10 mouse cellular contexts compared by ENCODE assay signal in the genomic region with DNA sequence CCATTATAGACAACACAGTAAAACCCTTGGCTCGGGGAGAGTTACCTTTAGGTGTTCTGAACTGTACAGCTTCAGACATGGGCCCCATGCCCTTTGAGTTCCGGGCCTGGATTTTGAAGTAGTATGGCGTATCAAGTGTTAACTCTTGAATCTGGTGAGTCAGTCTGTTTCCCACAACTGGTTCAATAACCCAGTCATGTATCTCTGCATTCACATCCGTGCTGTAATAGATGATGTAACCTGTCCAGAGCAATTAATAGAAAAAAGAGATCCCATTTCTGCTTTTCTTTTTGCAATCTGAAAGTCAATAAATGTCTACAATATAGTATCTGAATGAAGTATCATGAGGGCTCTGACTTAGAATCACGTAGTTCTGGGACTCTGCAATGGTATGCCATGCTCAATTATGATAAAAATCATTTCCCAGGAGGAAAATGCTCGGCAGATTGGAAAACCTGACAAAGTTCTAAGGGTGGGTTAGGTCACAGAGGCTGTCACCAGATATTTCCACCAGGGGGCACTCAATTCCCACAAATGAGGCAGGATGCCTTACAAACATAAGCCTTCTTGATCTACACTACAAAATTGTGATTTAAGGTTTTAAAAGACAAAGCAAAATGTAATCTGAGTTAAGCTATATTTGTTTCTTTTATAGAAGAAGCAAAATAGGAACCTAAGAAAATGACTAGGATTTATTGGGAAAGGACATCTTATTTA.
DNase-seq lines count a peak whose midpoint lies in the region; ATAC-seq and TF ChIP-seq lines count a peak whose summit lies in the region.
"Had no signal": no experiment of that assay in that cellular context is flagged by ENCODE, and none has a peak within 500 bp of the region (broad histone marks: within the 10 kb centered on the region; RNA-seq: fewer than 3 reads in every experiment).

No protein-coding gene starts in this region.

- no peak overlapping the region for H3K27ac ChIP-seq in hindbrain, embryonic 10.5 days
- no peak overlapping the region for H3K27ac ChIP-seq in hindbrain, embryonic 12.5 days
- H3K27ac ChIP-seq in embryonic facial prominence, embryonic 11.5 days (replicated peaks; ENCODE audit: low read depth, low read length): no peak overlapping the region
- no peak overlapping the region for H3K27ac ChIP-seq in lung, embryonic 14.5 days (ENCODE audit: low read depth)
- H3K27ac ChIP-seq: embryonic facial prominence, embryonic 12.5 days; liver, embryonic 15.5 days had no signal

- TF ChIP-seq CTCF in lung, embryonic 14.5 days (IDR thresholded peaks at IDR 0.05; ENCODE audit: low read depth): peak; percentile 74

- no peaks in the 10 kb centered on the region for H3K4me1 ChIP-seq in hindbrain, embryonic 10.5 days (replicated peaks)
- no peaks in the 10 kb centered on the region for H3K4me1 ChIP-seq in hindbrain, embryonic 12.5 days
- H3K4me1 ChIP-seq in embryonic facial prominence, embryonic 11.5 days (ENCODE audit: control insufficient read depth, insufficient read depth, low read length): no peaks in the 10 kb centered on the region
- H3K4me1 ChIP-seq in lung, embryonic 14.5 days (ENCODE audit: insufficient read depth): no peaks in the 10 kb centered on the region
- H3K4me1 ChIP-seq: embryonic facial prominence, embryonic 12.5 days; liver, embryonic 15.5 days had no signal

- H3K9ac ChIP-seq in hindbrain, embryonic 12.5 days: no peak overlapping the region
- H3K9ac ChIP-seq in embryonic facial prominence, embryonic 11.5 days (replicated peaks; ENCODE audit: low read length): no peak overlapping the region
- H3K9ac ChIP-seq in lung, embryonic 14.5 days: no peak overlapping the region
- H3K9ac ChIP-seq: embryonic facial prominence, embryonic 12.5 days; liver, embryonic 15.5 days had no signal

- H3K27me3 ChIP-seq in hindbrain, embryonic 10.5 days (ENCODE audit: insufficient read depth, poor library complexity, severe bottlenecking): no peaks in the 10 kb centered on the region
- no peaks in the 10 kb centered on the region for H3K27me3 ChIP-seq in hindbrain, embryonic 12.5 days
- H3K27me3 ChIP-seq in embryonic facial prominence, embryonic 11.5 days (ENCODE audit: control insufficient read depth, insufficient read depth, low read length): no peaks in the 10 kb centered on the region
- H3K27me3 ChIP-seq in lung, embryonic 14.5 days (ENCODE audit: insufficient read depth, low read length): no peaks in the 10 kb centered on the region
- H3K27me3 ChIP-seq: embryonic facial prominence, embryonic 12.5 days; liver, embryonic 15.5 days had no signal

- H3K4me2 ChIP-seq in hindbrain, embryonic 12.5 days (replicated peaks): no peak overlapping the region
- H3K4me2 ChIP-seq in embryonic facial prominence, embryonic 11.5 days (ENCODE audit: low read depth, low read length): no peak overlapping the region
- no peak overlapping the region for H3K4me2 ChIP-seq in lung, embryonic 14.5 days
- H3K4me2 ChIP-seq: embryonic facial prominence, embryonic 12.5 days; liver, embryonic 15.5 days had no signal

- no peak for ATAC-seq in hindbrain, embryonic 12.5 days (ENCODE audit: low FRiP score)
- no peak for ATAC-seq in embryonic facial prominence, embryonic 11.5 days (replicated peaks; ENCODE audit: insufficient number of reproducible peaks, low FRiP score, low TSS enrichment, low read depth)
- no peak for ATAC-seq in lung, embryonic 14.5 days (ENCODE audit: insufficient read depth)

- DNase-seq in hindbrain, embryonic 10.5 days (ENCODE audit: low spot score): peak; percentile 45
- DNase-seq in CD4-positive helper T cell, adult 2 months (ENCODE audit: low read depth, low spot score): peak; percentile 29
- DNase-seq in adrenal gland, postnatal 36 days: peak; percentile 37 to 41
- peak; percentile 77 for DNase-seq in embryonic facial prominence, embryonic 11.5 days (ENCODE audit: low spot score)
- DNase-seq in kidney, postnatal 10 days: peak; percentile 71
- DNase-seq in lung, embryonic 14.5 days: peak; percentile 84
- peak; percentile 41 for DNase-seq in thymus, postnatal 0 days (ENCODE audit: low spot score)

- no peak overlapping the region for H3K4me3 ChIP-seq in hindbrain, embryonic 10.5 days
- H3K4me3 ChIP-seq in hindbrain, embryonic 12.5 days: no peak overlapping the region
- no peak overlapping the region for H3K4me3 ChIP-seq in embryonic facial prominence, embryonic 11.5 days (ENCODE audit: low read depth, low read length)
- H3K4me3 ChIP-seq in lung, embryonic 14.5 days (ENCODE audit: low read depth, low read length): no peak overlapping the region
- H3K4me3 ChIP-seq: embryonic facial prominence, embryonic 12.5 days; liver, embryonic 15.5 days had no signal

- H3K36me3 ChIP-seq in hindbrain, embryonic 10.5 days: peaks cover 66% of the 10 kb centered on the region
- peaks cover 42% of the 10 kb centered on the region for H3K36me3 ChIP-seq in hindbrain, embryonic 12.5 days
- H3K36me3 ChIP-seq in embryonic facial prominence, embryonic 11.5 days (replicated peaks; ENCODE audit: control insufficient read depth, insufficient read depth, low read depth, low read length): no peaks in the 10 kb centered on the region
- H3K36me3 ChIP-seq in lung, embryonic 14.5 days (ENCODE audit: insufficient read depth): peaks cover 52% of the 10 kb centered on the region
- H3K36me3 ChIP-seq: liver, embryonic 15.5 days had no signal

- H3K9me3 ChIP-seq in hindbrain, embryonic 10.5 days: no peaks in the 10 kb centered on the region
- H3K9me3 ChIP-seq in hindbrain, embryonic 12.5 days (replicated peaks): no peaks in the 10 kb centered on the region
- H3K9me3 ChIP-seq in embryonic facial prominence, embryonic 11.5 days (replicated peaks; ENCODE audit: control insufficient read depth, low read length): no peaks in the 10 kb centered on the region
- H3K9me3 ChIP-seq in lung, embryonic 14.5 days (ENCODE audit: low read depth, low read length): no peaks in the 10 kb centered on the region
- H3K9me3 ChIP-seq: embryonic facial prominence, embryonic 12.5 days; liver, embryonic 15.5 days had no signal

- WGBS in hindbrain, embryonic 10.5 days: 71% methylated on average over 6 of the region's 6 CpGs
- WGBS in hindbrain, embryonic 12.5 days: 70% methylated on average over 6 of the region's 6 CpGs
- WGBS in embryonic facial prominence, embryonic 11.5 days: 68% methylated on average over 6 of the region's 6 CpGs
- WGBS in lung, embryonic 14.5 days: 66% methylated on average over 6 of the region's 6 CpGs

Comparison
In these comparisons a context has a peak if more than half of its experiments do, and no peak if none do; other contexts are left out.
1. DNase-seq: peak in every context shown above with its lines; median percentile 84 in lung, embryonic 14.5 days; 77 in embryonic facial prominence, embryonic 11.5 days; 71 in kidney, postnatal 10 days; 45 in hindbrain, embryonic 10.5 days; 41 in thymus, postnatal 0 days; 39 in adrenal gland, postnatal 36 days; 29 in CD4-positive helper T cell, adult 2 months.